ENCODE assay signal across 9 mouse cellular contexts in the genomic region with DNA sequence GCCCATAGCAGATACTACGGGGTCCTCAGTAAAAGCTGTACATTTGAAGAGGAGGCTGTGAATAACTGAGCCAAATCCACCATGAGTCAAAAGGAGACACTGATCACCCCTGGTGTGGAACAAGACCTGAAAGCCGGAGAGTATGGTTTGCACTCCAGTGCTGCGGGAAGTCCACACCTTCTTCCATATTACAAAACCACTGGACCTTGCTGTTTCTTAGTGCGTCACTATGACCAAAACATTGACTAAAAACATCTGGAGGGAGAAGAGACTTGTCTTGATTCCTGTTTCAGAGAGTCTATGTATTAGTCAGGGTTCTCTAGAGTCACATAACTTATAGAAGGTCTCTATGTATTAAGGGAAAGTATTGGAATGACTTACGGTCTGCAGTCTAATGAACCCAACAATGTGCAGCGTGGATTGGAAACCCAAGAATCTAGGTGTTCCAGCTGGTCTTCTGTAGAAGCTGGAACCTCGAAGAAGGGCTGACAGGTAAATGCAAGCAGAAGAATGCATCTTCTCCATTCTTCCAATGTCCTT. TPM values are rescaled to one million over a fixed set of nuclear protein-coding genes. Genes with fewer than 3 reads are reported as not detected.
DNase-seq lines count a peak whose midpoint lies in the region; ATAC-seq and TF ChIP-seq lines count a peak whose summit lies in the region.
"Had no signal": no experiment of that assay in that cellular context is flagged by ENCODE, and none has a peak within 500 bp of the region (broad histone marks: within the 10 kb centered on the region; RNA-seq: fewer than 3 reads in every experiment).

A gene (minus strand): TSS at position 490 of the 540 bp plus-strand sequence.

- no peak within 1 kb of the TSS for H3K4me2 ChIP-seq in embryonic facial prominence, embryonic 12.5 days (replicated peaks)
- H3K4me2 ChIP-seq in heart, embryonic 13.5 days = no peak within 1 kb of the TSS
- no peak within 1 kb of the TSS for H3K4me2 ChIP-seq in neural tube, embryonic 12.5 days (replicated peaks)

- H3K27me3 ChIP-seq in embryonic facial prominence, embryonic 12.5 days = no peaks in the 10 kb centered on the region
- H3K27me3 ChIP-seq in heart, embryonic 13.5 days (replicated peaks) = no peaks in the 10 kb centered on the region
- no peaks in the 10 kb centered on the region for H3K27me3 ChIP-seq in neural tube, embryonic 12.5 days (replicated peaks)

- no peak within 1 kb of the TSS for H3K4me3 ChIP-seq in left cerebral cortex, adult 2 months
- H3K4me3 ChIP-seq in embryonic facial prominence, embryonic 12.5 days = no peak within 1 kb of the TSS
- no peak within 1 kb of the TSS for H3K4me3 ChIP-seq in heart, embryonic 13.5 days
- H3K4me3 ChIP-seq in neural tube, embryonic 12.5 days = no peak within 1 kb of the TSS
- H3K4me3 ChIP-seq: myocyte had no signal

- WGBS in embryonic facial prominence, embryonic 12.5 days = 90% methylated on average over 7 of the region's 7 CpGs
- 85% methylated on average over 7 of the region's 7 CpGs for WGBS in heart, embryonic 13.5 days
- WGBS in neural tube, embryonic 12.5 days = 93% methylated on average over 7 of the region's 7 CpGs

- H3K27ac ChIP-seq in left cerebral cortex, adult 2 months = no peak within 1 kb of the TSS
- no peak within 1 kb of the TSS for H3K27ac ChIP-seq in embryonic facial prominence, embryonic 12.5 days
- no peak within 1 kb of the TSS for H3K27ac ChIP-seq in heart, embryonic 13.5 days (replicated peaks)
- no peak within 1 kb of the TSS for H3K27ac ChIP-seq in neural tube, embryonic 12.5 days

- no peak for ATAC-seq in embryonic facial prominence, embryonic 12.5 days (ENCODE audit: insufficient number of reproducible peaks, insufficient read depth, low FRiP score, low TSS enrichment)
- no peak for ATAC-seq in heart, embryonic 13.5 days (ENCODE audit: extremely low read depth, insufficient number of reproducible peaks, low FRiP score, low TSS enrichment)
- no peak for ATAC-seq in neural tube, embryonic 12.5 days (ENCODE audit: low FRiP score, low read depth)

- H3K36me3 ChIP-seq in embryonic facial prominence, embryonic 12.5 days = no peaks in the 10 kb centered on the region
- no peaks in the 10 kb centered on the region for H3K36me3 ChIP-seq in heart, embryonic 13.5 days
- no peaks in the 10 kb centered on the region for H3K36me3 ChIP-seq in neural tube, embryonic 12.5 days

- no peak for TF ChIP-seq CTCF in left cerebral cortex, adult 2 months (IDR thresholded peaks at IDR 0.05)

- DNase-seq in left cerebral cortex, adult 2 months (ENCODE audit: extremely low spot score in 1 of 2, low spot score in 2 of 2) = no peak
- no peak for DNase-seq in left cerebral cortex, adult 9 months (ENCODE audit: low spot score in 2 of 2)
- DNase-seq in left cerebral cortex, postnatal 14 days (ENCODE audit: low spot score in 2 of 2) = no peak
- DNase-seq in spleen, postnatal 14 days (ENCODE audit: low spot score in 2 of 2) = no peak
- DNase-seq in kidney, adult 9 months = no peak

- no peak within 1 kb of the TSS for H3K9ac ChIP-seq in embryonic facial prominence, embryonic 12.5 days
- H3K9ac ChIP-seq in heart, embryonic 13.5 days = no peak within 1 kb of the TSS
- no peak within 1 kb of the TSS for H3K9ac ChIP-seq in neural tube, embryonic 12.5 days

- no peaks in the 10 kb centered on the region for H3K9me3 ChIP-seq in embryonic facial prominence, embryonic 12.5 days
- H3K9me3 ChIP-seq in heart, embryonic 13.5 days = no peaks in the 10 kb centered on the region
- no peaks in the 10 kb centered on the region for H3K9me3 ChIP-seq in neural tube, embryonic 12.5 days

- intact Hi-C loops in left cerebral cortex, adult 2 months (cut with DNase I) = no loop called here
- intact Hi-C loops in left cerebral cortex, postnatal 14 days (cut with DNase I) = no loop called here

- H3K4me1 ChIP-seq in embryonic facial prominence, embryonic 12.5 days = peaks cover 5% of the 10 kb centered on the region; the same call in 1 of the 2 replicates
- peaks cover 45% of the 10 kb centered on the region for H3K4me1 ChIP-seq in heart, embryonic 13.5 days
- H3K4me1 ChIP-seq in neural tube, embryonic 12.5 days = peaks cover 3% of the 10 kb centered on the region; the same call in 1 of the 2 replicates

RNA-seq across cellular contexts. Expression of the gene that starts here (rescaled TPM):
- total RNA-seq in left cerebral cortex, adult 2 months (2021) = 10 to 100 TPM; 74.2 to 86.0 TPM
- 59.8 and 61.8 TPM in 2 replicates for polyA plus RNA-seq in embryonic facial prominence, embryonic 12.5 days (2016; fragmentation: Nextera tagmentation; extraction: Ambion mirVana)
- 31.6 and 31.7 TPM in 2 replicates for polyA plus RNA-seq in heart, embryonic 13.5 days (2015; fragmentation: Nextera tagmentation; extraction: Ambion mirVana)
- total RNA-seq in left cerebral cortex, postnatal 14 days (2021) = 100 to 1,000 TPM; 120 to 135 TPM
- polyA plus RNA-seq in neural tube, embryonic 12.5 days (2016; fragmentation: Nextera tagmentation; extraction: Ambion mirVana) = 74.9 and 76.6 TPM in 2 replicates
